In the genomic region with DNA sequence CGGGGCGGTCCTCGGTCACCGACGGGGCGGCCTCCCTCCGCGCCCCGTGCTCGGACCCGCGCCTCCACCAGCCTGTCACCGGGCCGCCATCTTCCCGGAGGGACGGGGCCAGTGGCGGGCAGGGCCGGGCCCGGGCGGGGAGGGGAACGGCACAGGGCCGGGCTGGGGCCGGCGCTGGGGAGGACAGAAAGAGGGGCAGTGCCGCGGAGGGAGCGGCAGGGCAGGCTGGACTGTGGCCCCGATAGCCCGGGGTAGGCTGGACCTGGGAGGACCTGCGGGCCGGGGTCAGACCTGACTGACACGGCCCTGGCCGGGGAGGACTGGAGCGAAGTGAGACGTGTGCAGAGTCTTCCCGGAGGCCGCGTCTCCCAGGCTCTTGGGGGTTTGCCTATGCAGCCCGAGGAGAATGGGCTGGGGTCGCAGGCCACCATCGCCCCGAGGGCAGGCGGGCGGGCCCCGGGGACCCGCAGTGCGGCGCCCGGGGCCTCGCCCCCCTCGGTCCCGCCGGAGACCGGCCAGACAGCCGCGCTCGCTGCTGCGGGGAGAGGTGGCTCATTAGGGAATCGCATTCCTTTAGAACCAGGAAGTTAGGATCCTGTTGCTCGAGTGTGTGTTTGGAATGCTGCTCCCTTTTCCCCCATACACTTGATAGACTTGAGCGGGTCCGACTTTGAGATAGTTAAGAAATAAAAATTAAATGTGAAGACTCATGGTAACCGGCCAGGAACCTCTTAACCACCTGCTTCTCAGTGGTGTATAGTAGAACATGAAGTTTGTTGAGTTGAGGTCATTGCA, we compare ENCODE assay signal across 8 mouse cellular contexts. TPM values are rescaled to one million over a fixed set of nuclear protein-coding genes. Genes with fewer than 3 reads are reported as not detected.
A peak's percentile ranks its signal among the peaks of the same experiment; 100 is the strongest.
DNase-seq lines count a peak whose midpoint lies in the region; ATAC-seq and TF ChIP-seq lines count a peak whose summit lies in the region.

No protein-coding gene starts in this region.

- peak; percentile 31 to 43 for DNase-seq in thymus, adult 18-20 months
- DNase-seq in thymus, postnatal 36 days, result no peak
- DNase-seq in embryo, embryonic 10 days (ENCODE audit: low spot score), result peak; percentile 38
- peak; percentile 5 to 15 for DNase-seq in natural killer cell, adult 2 months (ENCODE audit: low spot score in 2 of 2)
- DNase-seq in thymus, postnatal 14 days, result peak; percentile 59

- ATAC-seq in granulocyte monocyte progenitor cell, adult 5-6 weeks (replicated peaks; ENCODE audit: poor library complexity, severe bottlenecking), result peak; percentile 14
- peak; percentile 72 for ATAC-seq in intestine, postnatal 0 days
- peak; percentile 67 for ATAC-seq in liver, embryonic 15.5 days (ENCODE audit: insufficient read depth)

- peak overlapping the region; percentile 71 for H3K4me2 ChIP-seq in intestine, postnatal 0 days (replicated peaks; ENCODE audit: low read depth)
- H3K4me2 ChIP-seq in liver, embryonic 15.5 days, result peak overlapping the region; percentile 86

- no peaks in the 10 kb centered on the region; the same call in 1 of the 2 replicates for H3K4me1 ChIP-seq in intestine, postnatal 0 days (replicated peaks; ENCODE audit: control insufficient read depth, insufficient read depth, low read length)
- H3K4me1 ChIP-seq in liver, embryonic 15.5 days (replicated peaks), result peaks cover 53% of the 10 kb centered on the region

- H3K27ac ChIP-seq in intestine, postnatal 0 days (ENCODE audit: low read depth, low read length), result peak overlapping the region; percentile 100
- peak overlapping the region; percentile 98 for H3K27ac ChIP-seq in liver, embryonic 15.5 days (replicated peaks)

- TF ChIP-seq CTCF in intestine, postnatal 0 days (IDR thresholded peaks at IDR 0.05; ENCODE audit: low read depth), result no peak

- H3K4me3 ChIP-seq in intestine, postnatal 0 days (ENCODE audit: low read depth, low read length), result peak overlapping the region; percentile 99
- peak overlapping the region; percentile 99 for H3K4me3 ChIP-seq in liver, embryonic 15.5 days (replicated peaks)

- no peaks in the 10 kb centered on the region for H3K9me3 ChIP-seq in intestine, postnatal 0 days (ENCODE audit: control insufficient read depth)
- no peaks in the 10 kb centered on the region for H3K9me3 ChIP-seq in liver, embryonic 15.5 days (replicated peaks)

- no peaks in the 10 kb centered on the region for H3K27me3 ChIP-seq in intestine, postnatal 0 days (replicated peaks; ENCODE audit: control insufficient read depth, insufficient read depth, low read length)
- no peaks in the 10 kb centered on the region for H3K27me3 ChIP-seq in liver, embryonic 15.5 days

- H3K36me3 ChIP-seq in intestine, postnatal 0 days (ENCODE audit: control insufficient read depth, insufficient read depth), result no peaks in the 10 kb centered on the region
- peaks cover 11% of the 10 kb centered on the region for H3K36me3 ChIP-seq in liver, embryonic 15.5 days (replicated peaks)

- under 1% methylated on average over 62 of the region's 63 CpGs for WGBS in intestine, postnatal 0 days
- under 1% methylated on average over 63 of the region's 63 CpGs for WGBS in liver, embryonic 15.5 days (ENCODE audit: insufficient replicate concordance)

- peak overlapping the region; percentile 100 for H3K9ac ChIP-seq in intestine, postnatal 0 days (ENCODE audit: low read depth, low read length)
- H3K9ac ChIP-seq in liver, embryonic 15.5 days, result peak overlapping the region; percentile 99

RNA-seq across cellular contexts. Expression of a gene that starts 0.7 kb away (rescaled TPM):
- total RNA-seq in granulocyte monocyte progenitor cell, adult 5-6 weeks (2014; fragmentation: Nextera tagmentation), result 59.1 and 61.6 TPM in 2 replicates
- total RNA-seq in granulocyte monocyte progenitor cell, adult 5-6 weeks (2017), result 79.1 and 81.7 TPM in 2 replicates
- polyA plus RNA-seq in intestine, postnatal 0 days (2015; fragmentation: Nextera tagmentation; extraction: Ambion mirVana), result 32.5 and 35.8 TPM in 2 replicates
- 22.2 and 24.1 TPM in 2 replicates for polyA plus RNA-seq in liver, embryonic 15.5 days (2015; fragmentation: Nextera tagmentation; extraction: Ambion mirVana)

Comparison
In these comparisons a context has a peak if more than half of its experiments do, and no peak if none do; other contexts are left out.
1. DNase-seq: peak in thymus, adult 18-20 months (2 of 2), embryo, embryonic 10 days (single experiment), natural killer cell, adult 2 months (2 of 2) and thymus, postnatal 14 days (single experiment); none in thymus, postnatal 36 days (0 of 2).
2. ATAC-seq: peak in every context shown above with its lines; median percentile 72 in intestine, postnatal 0 days; 67 in liver, embryonic 15.5 days; 14 in granulocyte monocyte progenitor cell, adult 5-6 weeks.